Mouse (Mus musculus) leukemia stem cell, adult 10-12 weeks (primary cell): ENCODE measurements around the gene Fam209. TPM values are rescaled to one million over a fixed set of nuclear protein-coding genes. Genes with fewer than 3 reads are reported as not detected.

ENCODE experiments used
- polyA plus RNA-seq: library from polyadenylated mRNA; stranded (reverse); fragments of >175 nt; gene quantifications from 2 replicates; pipeline ENCODE4 v1.2.3, GENCODE M21; 2012; ENCODE audit warnings: low replicate concordance

Gene Fam209
- not detected in 2 replicates for polyA plus RNA-seq

GRCm38 (mm10) chr2:172472318-172472717 is at the start of gene Fam209:
Gene Fam209, plus strand, starts transcription at chr2:172472520.

GRCm38 (mm10) chr2:172439843-172440639 is 32.3 kb upstream of the Fam209 start, which contains the start of gene Rtf2:
Gene Rtf2, plus strand, starts transcription at chr2:172440556.

GRCm38 (mm10) chr2:172458496-172458895 is 13.8 kb upstream of the Fam209 start, which contains the start of gene Gcnt7:
Gene Gcnt7, minus strand, starts transcription at chr2:172458596.

Other genes with a start within 250 kb of the Fam209 start
- gene Mc3r, start 224.0 kb upstream of the Fam209 start, polyA plus RNA-seq = not detected in 2 replicates
- 39.8 and 42.5 TPM in 2 replicates for gene Fam210b, start 127.0 kb upstream of the Fam209 start, polyA plus RNA-seq
- 16.7 and 42.4 TPM in 2 replicates for gene Aurka, start 102.0 kb upstream of the Fam209 start, polyA plus RNA-seq
- gene Cstf1, start 101.8 kb upstream of the Fam209 start, polyA plus RNA-seq = 3.8 and 19.3 TPM in 2 replicates
- 0.17 and 0.36 TPM in 2 replicates for gene Cass4, start 78.7 kb upstream of the Fam209 start, polyA plus RNA-seq
- gene Rtf2, start 32.0 kb upstream of the Fam209 start, polyA plus RNA-seq = 14.3 and 25.4 TPM in 2 replicates
- not detected in 2 replicates for gene Gcnt7, start 13.9 kb upstream of the Fam209 start, polyA plus RNA-seq
- not detected in 2 replicates for gene Tfap2c, start 77.1 kb downstream of the Fam209 start, polyA plus RNA-seq